ENCODE assay signal across 25 mouse cellular contexts in genomic region chr1:20672246-20672645, GRCm38 (mm10). TPM values are rescaled to one million over a fixed set of nuclear protein-coding genes. Genes with fewer than 3 reads are reported as not detected.
"Had no signal": no experiment of that assay in that cellular context is flagged by ENCODE, and none has a peak within 500 bp of the region (broad histone marks: within the 10 kb centered on the region; RNA-seq: fewer than 3 reads in every experiment).

No protein-coding gene starts in this region.

- ATAC-seq: intestine, embryonic 16.5 days; lung, postnatal 0 days had no signal

- H3K36me3 ChIP-seq: liver, embryonic 13.5 days; midbrain, embryonic 10.5 days; neural tube, embryonic 13.5 days; stomach, embryonic 15.5 days had no signal

- H3K4me2 ChIP-seq: liver, embryonic 13.5 days; neural tube, embryonic 13.5 days; stomach, embryonic 15.5 days had no signal

- H3K4me3 ChIP-seq: liver, embryonic 13.5 days; megakaryocyte, embryonic 14.5 days; midbrain, embryonic 10.5 days; neural tube, embryonic 13.5 days; stomach, embryonic 15.5 days had no signal

- H3K27me3 ChIP-seq: liver, embryonic 13.5 days; megakaryocyte, embryonic 14.5 days; neural tube, embryonic 13.5 days; stomach, embryonic 15.5 days had no signal

- H3K27ac ChIP-seq: liver, embryonic 13.5 days; midbrain, embryonic 10.5 days; neural tube, embryonic 13.5 days; stomach, embryonic 15.5 days had no signal

- DNase-seq: kidney, adult 18-20 months; kidney, adult 9 months; kidney, postnatal 14 days; kidney, postnatal 4 days; left cerebral cortex, postnatal 4 days; liver, embryonic 13.5 days; lung, adult 2 months; lung, postnatal 36 days; midbrain, embryonic 14.5 days; retina, postnatal 1 day; right cerebral cortex, postnatal 25 days; spleen, adult 18-20 months; thymus, adult 18-20 months; thymus, postnatal 14 days; thymus, postnatal 4 days had no signal

- H3K9ac ChIP-seq: liver, embryonic 13.5 days; neural tube, embryonic 13.5 days; stomach, embryonic 15.5 days had no signal

- H3K9me3 ChIP-seq: liver, embryonic 13.5 days; megakaryocyte, embryonic 14.5 days; midbrain, embryonic 10.5 days; neural tube, embryonic 13.5 days; stomach, embryonic 15.5 days had no signal

- H3K4me1 ChIP-seq: liver, embryonic 13.5 days; megakaryocyte, embryonic 14.5 days; midbrain, embryonic 10.5 days; neural tube, embryonic 13.5 days; stomach, embryonic 15.5 days had no signal

RNA-seq across cellular contexts. Expression of gene Pkhd1, which starts 54.4 kb away (rescaled TPM):
- polyA plus RNA-seq: midbrain, embryonic 10.5 days had no signal

RNA-seq across cellular contexts. Expression of gene Il17a, which starts 58.5 kb away (rescaled TPM):
- polyA plus RNA-seq: intestine, embryonic 16.5 days; kidney, embryonic 16.5 days; liver, adult 2 months; liver, embryonic 13.5 days; liver, embryonic 16.5 days; lung, adult 2 months; lung, postnatal 0 days; midbrain, embryonic 10.5 days; midbrain, embryonic 14.5 days; neural tube, embryonic 13.5 days; stomach, embryonic 15.5 days; testis, adult 2 months had no signal
